8 mouse cellular contexts compared by ENCODE assay signal in genomic region chr15:98933833-98934216, GRCm38 (mm10). TPM values are rescaled to one million over a fixed set of nuclear protein-coding genes. Genes with fewer than 3 reads are reported as not detected.
A peak's percentile ranks its signal among the peaks of the same experiment; 100 is the strongest.
DNase-seq lines count a peak whose midpoint lies in the region; ATAC-seq and TF ChIP-seq lines count a peak whose summit lies in the region.

No protein-coding gene starts in this region.

- no peak for TF ChIP-seq EP300 in stomach, postnatal 0 days (optimal IDR thresholded peaks at IDR 0.05)

- 0% methylated on average over 35 of the region's 35 CpGs for WGBS in forebrain, embryonic 13.5 days
- under 1% methylated on average over 35 of the region's 35 CpGs for WGBS in large intestine, adult 2 months
- 0% methylated on average over 35 of the region's 35 CpGs for WGBS in liver, embryonic 16.5 days (ENCODE audit: insufficient replicate concordance)
- WGBS in neural tube, embryonic 12.5 days = under 1% methylated on average over 35 of the region's 35 CpGs
- WGBS in stomach, postnatal 0 days = under 1% methylated on average over 35 of the region's 35 CpGs

- peak; percentile 57; the same call in 1 of the 2 replicates for ATAC-seq in cerebellum, adult (ENCODE audit: insufficient number of reproducible peaks, low FRiP score, low TSS enrichment)
- peak; percentile 87 for ATAC-seq in forebrain, embryonic 13.5 days
- ATAC-seq in liver, embryonic 16.5 days (ENCODE audit: low read depth) = peak; percentile 73
- ATAC-seq in neural tube, embryonic 12.5 days (ENCODE audit: low FRiP score, low read depth) = peak; percentile 82
- peak; percentile 89 for ATAC-seq in stomach, postnatal 0 days (ENCODE audit: low FRiP score, low TSS enrichment)

- H3K4me1 ChIP-seq in forebrain, embryonic 13.5 days = peaks cover 33% of the 10 kb centered on the region
- peaks cover 15% of the 10 kb centered on the region for H3K4me1 ChIP-seq in liver, embryonic 16.5 days (ENCODE audit: control insufficient read depth, low read depth, low read length)
- H3K4me1 ChIP-seq in neural tube, embryonic 12.5 days = peaks cover 17% of the 10 kb centered on the region
- no peaks in the 10 kb centered on the region; the same call in 1 of the 2 replicates for H3K4me1 ChIP-seq in stomach, postnatal 0 days (replicated peaks; ENCODE audit: control insufficient read depth, insufficient read depth)

- no peaks in the 10 kb centered on the region for H3K27me3 ChIP-seq in forebrain, embryonic 13.5 days
- H3K27me3 ChIP-seq in liver, embryonic 16.5 days (ENCODE audit: control insufficient read depth, insufficient read depth, low read depth, low read length) = no peaks in the 10 kb centered on the region
- no peaks in the 10 kb centered on the region for H3K27me3 ChIP-seq in neural tube, embryonic 12.5 days (replicated peaks)
- no peaks in the 10 kb centered on the region for H3K27me3 ChIP-seq in stomach, postnatal 0 days (ENCODE audit: control insufficient read depth, insufficient read depth, low read length)

- peak overlapping the region; percentile 94 for H3K9ac ChIP-seq in forebrain, embryonic 13.5 days
- peak overlapping the region; percentile 93 for H3K9ac ChIP-seq in liver, embryonic 16.5 days (ENCODE audit: low read depth, low read length)
- H3K9ac ChIP-seq in neural tube, embryonic 12.5 days = peak overlapping the region; percentile 74
- peak overlapping the region; percentile 84 for H3K9ac ChIP-seq in stomach, postnatal 0 days (ENCODE audit: low read length)

- H3K27ac ChIP-seq in forebrain, embryonic 13.5 days = peak overlapping the region; percentile 99
- H3K27ac ChIP-seq in liver, embryonic 16.5 days (ENCODE audit: low read length) = peak overlapping the region; percentile 97
- H3K27ac ChIP-seq in neural tube, embryonic 12.5 days = peak overlapping the region; percentile 72
- H3K27ac ChIP-seq in stomach, postnatal 0 days (replicated peaks) = peak overlapping the region; percentile 95

- peak overlapping the region; percentile 73 for H3K4me3 ChIP-seq in forebrain, embryonic 13.5 days
- peak overlapping the region; percentile 76 for H3K4me3 ChIP-seq in liver, embryonic 16.5 days (ENCODE audit: low read depth, low read length)
- peak overlapping the region; percentile 50 for H3K4me3 ChIP-seq in neural tube, embryonic 12.5 days
- peak overlapping the region; percentile 71 for H3K4me3 ChIP-seq in stomach, postnatal 0 days (ENCODE audit: low read depth, low read length)

- H3K36me3 ChIP-seq in forebrain, embryonic 13.5 days (ENCODE audit: poor library complexity, severe bottlenecking) = peaks cover 14% of the 10 kb centered on the region
- peaks cover 8% of the 10 kb centered on the region for H3K36me3 ChIP-seq in liver, embryonic 16.5 days (ENCODE audit: control insufficient read depth, insufficient read depth)
- H3K36me3 ChIP-seq in neural tube, embryonic 12.5 days = peaks cover 8% of the 10 kb centered on the region; the same call in 1 of the 2 replicates
- H3K36me3 ChIP-seq in stomach, postnatal 0 days (ENCODE audit: control insufficient read depth, insufficient read depth, low read length) = peaks cover 5% of the 10 kb centered on the region

- peak overlapping the region; percentile 89 for H3K4me2 ChIP-seq in forebrain, embryonic 13.5 days
- H3K4me2 ChIP-seq in liver, embryonic 16.5 days (ENCODE audit: low read depth, low read length) = peak overlapping the region; percentile 86
- H3K4me2 ChIP-seq in neural tube, embryonic 12.5 days (replicated peaks) = peak overlapping the region; percentile 85
- peak overlapping the region; percentile 79 for H3K4me2 ChIP-seq in stomach, postnatal 0 days (replicated peaks; ENCODE audit: low read depth)

- no peak; the same call in 1 of the 2 replicates for TF ChIP-seq CTCF in stomach, postnatal 0 days (IDR thresholded peaks at IDR 0.05; ENCODE audit: low read depth)

- intact Hi-C loops in heart, postnatal 10 days (cut with DNase I) = loop anchor here (1.0 to 2.0 kb wide), 3 partner anchors 19 to 59 kb away; partner anchors contain the start of genes Gm49450 and Tuba1a

- peak; percentile 98 for DNase-seq in ES-CJ7 (ENCODE audit: low read depth, low spot score)
- DNase-seq in heart, postnatal 10 days = peak; percentile 96 to 97
- DNase-seq in large intestine, adult 2 months (ENCODE audit: low read depth, low spot score) = peak; percentile 86
- DNase-seq in stomach, postnatal 0 days (ENCODE audit: low spot score) = peak; percentile 97

- no peaks in the 10 kb centered on the region for H3K9me3 ChIP-seq in forebrain, embryonic 13.5 days (replicated peaks)
- H3K9me3 ChIP-seq in liver, embryonic 16.5 days (replicated peaks; ENCODE audit: control insufficient read depth, low read length) = no peaks in the 10 kb centered on the region
- no peaks in the 10 kb centered on the region for H3K9me3 ChIP-seq in neural tube, embryonic 12.5 days
- H3K9me3 ChIP-seq in stomach, postnatal 0 days (ENCODE audit: control insufficient read depth, low read length) = no peaks in the 10 kb centered on the region

RNA-seq across cellular contexts. Expression of gene Tuba1b, which starts 0.5 kb away (rescaled TPM):
- 1,607 and 1,715 TPM in 2 replicates for polyA plus RNA-seq in forebrain, embryonic 13.5 days (2015; fragmentation: Nextera tagmentation; extraction: Ambion mirVana)
- total RNA-seq in heart, postnatal 10 days (2021) = 100 to 1,000 TPM; 373 to 402 TPM
- polyA plus RNA-seq in large intestine, adult 2 months (2012; rRNA removed) = 848 and 981 TPM in 2 replicates
- polyA plus RNA-seq in liver, embryonic 16.5 days (2015; fragmentation: Nextera tagmentation; extraction: Ambion mirVana) = 934 and 938 TPM in 2 replicates
- polyA plus RNA-seq in neural tube, embryonic 12.5 days (2016; fragmentation: Nextera tagmentation; extraction: Ambion mirVana) = 1,299 and 1,329 TPM in 2 replicates
- polyA plus RNA-seq in stomach, postnatal 0 days (2015; fragmentation: Nextera tagmentation; extraction: Ambion mirVana) = 470 and 552 TPM in 2 replicates

RNA-seq across cellular contexts. Expression of gene Lmbr1l, which starts 15.8 kb away (rescaled TPM):
- polyA plus RNA-seq in forebrain, embryonic 13.5 days (2015; fragmentation: Nextera tagmentation; extraction: Ambion mirVana) = 39.8 and 47.1 TPM in 2 replicates
- 10 to 100 TPM; 15.4 to 16.1 TPM for total RNA-seq in heart, postnatal 10 days (2021)
- polyA plus RNA-seq in large intestine, adult 2 months (2012; rRNA removed) = 65.8 and 140 TPM in 2 replicates
- polyA plus RNA-seq in liver, embryonic 16.5 days (2015; fragmentation: Nextera tagmentation; extraction: Ambion mirVana) = 4.4 and 4.6 TPM in 2 replicates
- polyA plus RNA-seq in neural tube, embryonic 12.5 days (2016; fragmentation: Nextera tagmentation; extraction: Ambion mirVana) = 35.9 and 40.0 TPM in 2 replicates
- polyA plus RNA-seq in stomach, postnatal 0 days (2015; fragmentation: Nextera tagmentation; extraction: Ambion mirVana) = 7.7 and 9.4 TPM in 2 replicates

RNA-seq across cellular contexts. Expression of gene Gm49450, which starts 19.5 kb away (rescaled TPM):
- not detected in 2 replicates for polyA plus RNA-seq in forebrain, embryonic 13.5 days (2015; fragmentation: Nextera tagmentation; extraction: Ambion mirVana)
- total RNA-seq in heart, postnatal 10 days (2021) = not detected
- 0.55 and 6.2 TPM in 2 replicates for polyA plus RNA-seq in large intestine, adult 2 months (2012; rRNA removed)
- not detected in 2 replicates for polyA plus RNA-seq in liver, embryonic 16.5 days (2015; fragmentation: Nextera tagmentation; extraction: Ambion mirVana)
- polyA plus RNA-seq in neural tube, embryonic 12.5 days (2016; fragmentation: Nextera tagmentation; extraction: Ambion mirVana) = not detected in 2 replicates
- polyA plus RNA-seq in stomach, postnatal 0 days (2015; fragmentation: Nextera tagmentation; extraction: Ambion mirVana) = not detected in 2 replicates

RNA-seq across cellular contexts. Expression of gene Tuba1a, which starts 19.7 kb away (rescaled TPM):
- polyA plus RNA-seq in forebrain, embryonic 13.5 days (2015; fragmentation: Nextera tagmentation; extraction: Ambion mirVana) = 10,586 and 11,102 TPM in 2 replicates
- total RNA-seq in heart, postnatal 10 days (2021) = 100 to 1,000 TPM; 263 to 273 TPM
- 131 and 155 TPM in 2 replicates for polyA plus RNA-seq in large intestine, adult 2 months (2012; rRNA removed)
- polyA plus RNA-seq in liver, embryonic 16.5 days (2015; fragmentation: Nextera tagmentation; extraction: Ambion mirVana) = 48.1 and 57.9 TPM in 2 replicates
- 10,701 and 10,796 TPM in 2 replicates for polyA plus RNA-seq in neural tube, embryonic 12.5 days (2016; fragmentation: Nextera tagmentation; extraction: Ambion mirVana)
- polyA plus RNA-seq in stomach, postnatal 0 days (2015; fragmentation: Nextera tagmentation; extraction: Ambion mirVana) = 537 and 602 TPM in 2 replicates

RNA-seq across cellular contexts. Expression of gene Dhh, which starts 35.5 kb away (rescaled TPM):
- 0.22 and 0.28 TPM in 2 replicates for polyA plus RNA-seq in forebrain, embryonic 13.5 days (2015; fragmentation: Nextera tagmentation; extraction: Ambion mirVana)
- 1 to 10 TPM; 2.8 to 3.8 TPM for total RNA-seq in heart, postnatal 10 days (2021)
- polyA plus RNA-seq in large intestine, adult 2 months (2012; rRNA removed) = 0.48 and 0.63 TPM in 2 replicates
- polyA plus RNA-seq in liver, embryonic 16.5 days (2015; fragmentation: Nextera tagmentation; extraction: Ambion mirVana) = 0.11 TPM in 2 replicates
- 1.6 and 1.9 TPM in 2 replicates for polyA plus RNA-seq in neural tube, embryonic 12.5 days (2016; fragmentation: Nextera tagmentation; extraction: Ambion mirVana)
- 0.89 and 1.1 TPM in 2 replicates for polyA plus RNA-seq in stomach, postnatal 0 days (2015; fragmentation: Nextera tagmentation; extraction: Ambion mirVana)

Comparison
In these comparisons a context has a peak if more than half of its experiments do, and no peak if none do; other contexts are left out.
1. Peak in every context shown above with its lines: DNase-seq, ATAC-seq, H3K4me3 ChIP-seq and H3K27ac ChIP-seq.